Mouse (Mus musculus): ENCODE results near the gene Slc6a18.

Gene Slc6a18

DNA sequence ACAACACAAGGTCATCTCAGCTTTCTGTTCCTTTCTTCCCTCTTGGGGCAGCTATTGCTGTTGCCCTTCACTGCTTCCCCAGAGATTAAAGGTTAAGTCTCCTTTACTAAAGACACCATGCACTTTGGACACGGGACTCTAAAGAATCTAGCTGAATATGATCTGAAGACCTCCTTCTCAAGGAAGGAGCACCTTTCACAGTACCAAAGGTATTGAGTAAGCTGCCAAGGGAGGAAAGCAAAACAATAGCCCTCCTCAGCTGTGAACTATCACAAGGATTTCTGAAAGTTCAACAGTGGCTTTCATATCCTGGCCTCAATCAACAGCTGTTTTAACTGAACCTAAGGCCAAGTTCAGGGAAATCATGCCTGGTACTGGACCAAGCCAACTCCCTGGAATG, 6.6 kb upstream of the Slc6a18 start:
- no peak for DNase-seq

DNA sequence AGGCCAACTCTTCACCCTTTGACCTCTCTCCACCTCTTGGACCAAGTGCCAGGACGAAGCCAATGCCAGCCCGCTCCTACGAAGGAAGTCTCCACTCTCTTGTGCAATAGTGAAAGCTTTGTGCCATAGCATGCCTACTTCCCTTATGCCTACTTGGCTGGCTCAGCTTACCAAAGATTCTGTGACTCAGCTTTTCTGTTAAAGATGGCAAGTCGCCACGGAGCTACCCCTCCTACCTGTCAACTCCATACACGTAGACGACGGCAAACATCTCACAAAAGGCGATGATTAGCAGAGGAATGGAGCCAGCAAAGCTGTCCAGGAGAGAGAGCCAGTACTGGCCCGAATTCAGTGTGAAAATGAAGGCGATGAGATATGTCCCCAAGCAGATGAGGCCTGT, 5.9 kb upstream of the Slc6a18 start:
- no peak for DNase-seq

DNA sequence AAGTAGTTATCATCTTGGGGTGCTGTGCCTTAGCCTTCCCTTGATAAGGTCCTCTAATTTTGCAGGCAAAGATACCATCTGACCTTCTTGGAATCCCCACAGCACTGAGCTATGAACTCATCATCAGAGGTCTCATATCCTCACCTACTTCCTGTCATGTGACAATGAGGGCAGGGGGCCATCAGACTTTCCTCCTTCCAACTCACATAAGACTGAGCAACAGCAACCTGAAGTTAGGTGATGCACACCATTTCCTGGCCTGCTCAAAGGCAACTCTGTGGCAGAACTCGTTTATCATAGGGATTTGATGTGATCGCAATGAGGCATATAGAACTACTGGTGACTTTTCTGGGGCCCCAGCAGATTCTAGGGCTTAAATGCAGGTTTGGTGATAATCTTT, 4.4 kb upstream of the Slc6a18 start:
- no peak for DNase-seq

DNA sequence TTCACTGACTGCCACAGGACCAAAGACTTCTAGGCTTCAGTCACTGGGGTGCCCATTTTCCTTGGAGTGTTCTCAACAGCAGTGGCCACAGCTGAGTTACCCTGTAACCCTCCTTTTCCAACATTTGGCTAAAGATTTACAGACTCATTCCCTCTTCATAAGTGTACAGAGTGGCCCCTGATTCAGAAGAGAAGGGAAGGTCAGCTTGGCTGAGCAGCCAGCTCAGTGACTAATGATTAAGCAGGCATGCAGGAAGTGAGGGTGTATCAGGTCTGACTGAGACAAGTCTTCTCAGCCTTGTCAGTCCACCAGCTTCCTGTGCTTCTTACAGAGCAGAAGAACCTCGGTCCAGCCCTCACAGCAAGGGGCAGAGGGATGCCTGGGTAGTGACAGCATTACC, 2.6 kb upstream of the Slc6a18 start:
- DNase-seq: no peak

DNA sequence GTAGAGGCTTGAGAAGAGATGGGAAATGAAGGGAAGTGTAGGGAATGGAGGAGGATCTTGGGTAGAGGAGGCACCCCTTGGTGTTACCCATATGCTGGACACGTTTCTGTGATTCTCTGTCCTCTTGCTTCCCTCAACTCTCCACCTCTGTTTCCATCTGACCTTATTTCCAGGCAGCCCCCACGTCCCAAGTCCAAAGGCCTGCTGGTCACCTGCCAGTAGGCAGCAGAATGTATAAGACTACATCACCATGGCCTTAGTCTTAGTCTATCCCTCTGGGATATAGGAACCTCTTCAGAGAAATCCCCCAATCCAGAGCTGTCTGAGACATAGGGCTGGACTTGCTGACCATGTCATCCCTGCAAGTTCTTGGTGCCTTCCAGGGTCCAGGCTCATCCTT, 1.5 kb upstream of the Slc6a18 start:
- DNase-seq: no peak

DNA sequence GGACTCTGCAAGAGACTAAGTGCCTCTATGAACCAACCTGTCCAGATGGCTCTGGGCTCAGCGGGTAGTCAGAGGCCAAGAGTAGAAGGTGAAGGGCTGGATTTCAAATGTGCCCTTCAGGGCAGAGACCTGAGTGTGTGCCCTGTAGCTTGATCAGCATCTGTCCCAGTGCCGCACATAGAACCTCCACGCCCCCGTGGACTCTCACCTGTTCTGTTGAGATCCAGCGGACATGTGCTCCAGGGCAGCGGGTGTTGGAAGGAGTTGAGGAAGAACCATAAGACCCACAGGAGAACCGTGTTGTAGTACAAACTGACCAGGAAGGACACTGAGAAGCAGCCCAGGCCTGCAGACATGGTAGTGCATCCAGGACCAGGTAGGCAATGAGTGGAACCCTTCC, 2.7 kb downstream of the Slc6a18 start:
- no peak for DNase-seq

DNA sequence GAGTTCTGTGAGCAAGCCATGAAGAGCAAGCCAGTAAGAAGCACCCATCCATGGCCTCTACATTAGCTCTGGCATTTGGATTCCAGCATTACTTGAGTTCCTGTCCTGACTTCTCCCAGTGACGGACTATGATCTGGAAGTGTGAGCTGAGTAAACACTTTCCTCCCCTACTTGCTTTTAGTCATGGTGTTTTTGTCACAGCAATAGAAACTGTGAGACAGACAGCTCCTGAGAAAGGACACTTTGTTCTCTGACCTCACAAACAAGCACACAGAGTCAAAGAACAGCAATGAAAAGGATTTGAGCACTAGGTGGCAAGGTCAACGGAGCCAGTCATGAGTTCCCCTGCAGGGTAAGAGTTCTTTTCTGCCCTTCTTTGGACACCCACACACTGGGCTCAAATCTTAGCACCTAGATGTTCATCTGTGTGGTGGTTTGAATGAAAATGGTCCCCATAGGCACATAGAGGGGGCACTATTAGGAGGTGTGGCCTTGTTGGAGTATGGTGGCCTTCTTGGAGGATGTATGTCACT, 17.6 kb downstream of the Slc6a18 start:
- DNase-seq: no peak

DNA sequence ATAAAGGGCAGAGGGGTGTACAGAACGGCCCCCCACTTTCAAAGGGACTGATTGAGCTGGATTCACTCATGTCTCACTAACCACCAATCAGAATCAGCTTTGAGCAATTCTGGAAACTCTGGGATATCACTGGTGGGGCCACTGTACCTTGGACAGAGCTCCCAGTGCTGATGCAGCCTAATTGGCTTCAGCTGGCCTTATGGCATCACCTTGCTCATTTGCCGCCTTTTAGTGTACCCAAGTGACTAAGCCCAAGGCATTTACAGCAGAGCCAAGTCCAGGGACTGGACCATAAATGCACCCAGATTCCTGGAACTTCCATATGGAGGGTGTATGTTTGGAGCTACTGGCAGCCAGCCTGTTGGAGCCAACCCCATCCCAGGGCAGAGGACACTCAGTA, 18.9 kb downstream of the Slc6a18 start:
- DNase-seq: no peak

DNA sequence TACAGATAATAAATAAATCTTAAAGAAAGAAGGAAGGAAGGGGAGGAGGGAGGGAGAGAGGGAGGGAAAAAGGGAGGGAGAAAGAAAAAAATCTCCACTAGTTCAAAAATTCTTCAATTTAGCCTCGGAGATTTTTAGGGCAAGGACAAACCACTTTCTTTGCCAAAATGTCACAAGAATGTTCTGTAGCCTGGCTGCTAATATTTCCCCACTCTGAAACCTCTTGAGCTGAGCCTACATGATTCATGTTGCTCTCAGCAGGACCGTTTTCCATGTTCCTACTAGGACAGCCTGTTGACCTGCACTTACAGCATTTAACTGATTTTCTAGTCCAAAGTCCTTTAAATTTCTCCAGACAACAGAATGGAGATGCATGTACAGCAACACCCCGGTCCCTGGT, 22.8 kb downstream of the Slc6a18 start:
- no peak for DNase-seq

DNA sequence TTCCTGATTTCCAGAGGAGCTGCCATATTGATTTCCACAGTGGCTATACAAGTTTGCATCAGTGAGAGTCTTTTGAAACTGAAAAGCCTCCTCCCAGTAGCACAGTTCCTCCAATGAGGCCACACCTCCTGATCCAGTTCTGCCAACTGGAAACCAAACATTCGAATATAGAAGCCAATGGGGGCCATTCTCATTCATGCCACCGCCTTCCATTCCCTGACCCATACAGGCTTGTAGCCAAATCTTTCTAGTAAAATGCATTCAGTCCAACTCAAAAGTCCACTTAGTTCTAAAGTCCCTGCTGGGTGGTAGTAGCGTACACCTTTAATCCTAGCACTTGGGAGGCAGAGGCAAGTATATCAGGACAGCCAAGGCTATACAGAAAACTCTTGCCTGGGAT, 24.6 kb downstream of the Slc6a18 start:
- DNase-seq: no peak

DNA sequence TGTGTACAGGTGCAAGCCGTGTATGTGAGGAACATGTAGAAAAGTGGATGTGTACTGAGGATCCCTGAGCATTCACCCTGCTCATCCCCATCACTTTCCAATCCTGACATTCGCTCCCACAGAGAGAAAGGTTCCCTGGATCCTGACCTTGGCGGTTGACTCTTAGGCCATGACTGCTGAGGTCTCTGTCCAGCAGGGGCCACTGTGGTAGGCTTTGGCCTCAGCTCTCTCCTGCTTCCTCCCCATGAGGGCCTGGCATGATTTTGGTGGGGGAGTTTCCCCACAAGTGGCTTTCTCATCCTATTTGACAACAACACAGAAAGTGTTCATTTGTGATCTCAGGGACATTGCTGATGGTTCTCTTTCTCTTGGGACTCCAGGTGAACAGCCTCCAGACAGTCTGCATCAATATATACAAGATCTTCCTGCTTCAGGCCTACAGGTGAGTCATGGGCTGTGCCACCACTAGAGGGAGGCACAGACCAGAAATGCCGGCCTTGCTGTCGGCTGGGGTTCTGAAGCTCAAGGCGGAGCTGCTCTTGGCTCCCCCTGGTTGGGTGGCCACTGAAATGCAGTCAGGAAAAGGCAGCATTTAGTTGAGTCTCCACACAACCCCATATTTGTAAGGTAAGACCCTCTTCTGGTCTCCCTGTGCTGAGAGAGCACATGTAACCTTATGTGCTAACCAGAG, 31.3 kb downstream of the Slc6a18 start:
- peak; percentile 36 to 62 for DNase-seq

DNA sequence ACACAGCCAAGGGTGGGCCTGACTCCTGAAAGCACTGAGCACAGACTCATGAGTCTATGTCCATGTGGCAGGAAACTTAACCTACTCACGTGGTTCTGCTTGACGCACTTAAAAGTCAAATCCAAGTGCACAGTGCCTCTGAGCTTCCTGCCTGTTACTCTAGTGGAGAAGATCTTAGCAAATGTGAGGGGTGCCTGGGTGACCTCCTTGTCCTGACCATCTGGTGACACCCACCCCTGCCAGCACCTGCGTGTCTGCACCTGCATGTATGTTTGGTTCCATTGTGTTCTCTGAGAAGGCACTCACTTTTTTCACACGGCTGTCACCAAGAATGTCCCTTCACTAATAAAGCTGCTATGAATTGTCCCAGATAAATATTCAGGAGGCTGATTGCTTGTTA, 36.5 kb downstream of the Slc6a18 start:
- no peak for DNase-seq

DNA sequence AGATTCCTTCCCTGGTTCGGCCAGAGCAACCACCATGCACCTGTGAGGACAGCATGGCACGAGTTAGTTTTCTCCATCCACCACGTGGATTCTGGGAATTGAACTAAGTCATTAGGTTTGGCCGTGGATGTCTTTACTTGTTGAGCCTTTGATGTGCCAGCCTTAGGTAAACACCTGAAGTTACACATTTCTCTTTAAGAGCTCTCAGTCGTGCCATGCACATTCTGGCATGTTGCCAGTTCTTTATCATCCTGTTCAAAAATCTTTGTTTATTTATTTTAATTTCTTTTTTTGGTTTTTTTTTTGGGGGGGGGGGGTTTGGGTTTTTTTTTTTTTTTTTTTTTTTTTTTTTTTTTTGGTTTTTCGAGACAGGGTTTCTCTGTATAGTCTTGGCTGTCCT, 40.0 kb downstream of the Slc6a18 start:
- no peak for DNase-seq

DNA sequence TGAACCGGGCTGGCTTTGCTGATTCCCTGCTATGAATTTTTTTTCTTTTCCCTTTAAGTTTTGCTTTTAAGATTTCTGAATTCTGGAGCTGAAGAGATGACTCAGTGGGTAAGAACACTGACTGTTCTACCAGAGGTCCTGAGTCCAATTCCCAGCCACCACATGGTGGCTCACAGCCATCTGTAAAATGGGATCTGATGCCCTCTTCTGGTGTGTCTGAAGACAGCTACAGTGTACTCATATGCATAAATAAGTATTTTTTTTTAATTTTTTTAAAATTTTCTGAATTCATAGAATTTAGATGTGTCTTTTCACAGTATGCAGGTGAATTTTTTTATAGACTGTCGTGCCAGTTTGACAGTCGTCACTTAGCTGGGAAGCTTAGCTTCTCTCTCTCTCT, 46.0 kb downstream of the Slc6a18 start:
- no peak for DNase-seq

DNA sequence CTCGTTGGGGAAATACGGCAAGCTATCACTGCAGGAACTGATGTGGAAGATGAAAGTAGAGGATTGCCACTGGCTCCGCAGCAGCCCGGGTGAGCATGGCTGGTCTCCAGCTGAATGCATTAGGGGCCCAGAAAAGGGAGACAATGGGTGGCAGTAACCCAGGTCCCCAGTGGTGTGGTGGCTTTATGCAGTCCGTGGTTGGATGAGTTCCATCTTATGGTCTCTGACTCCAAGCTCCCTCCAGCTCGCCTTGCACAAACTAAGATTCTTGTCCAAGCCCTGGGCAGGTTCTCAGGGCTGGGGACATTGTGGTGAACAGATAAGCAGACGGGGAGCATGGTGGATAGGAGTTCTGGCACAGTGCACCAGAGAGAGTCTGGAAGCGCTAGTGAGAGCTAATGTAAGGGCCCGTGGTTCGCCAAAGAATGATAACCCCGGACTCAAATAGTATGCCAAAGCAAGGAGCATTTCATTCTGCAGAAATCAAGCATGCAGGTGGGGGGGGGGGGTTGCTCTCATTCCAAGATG, 49.2 kb downstream of the Slc6a18 start:
- no peak for DNase-seq

DNA sequence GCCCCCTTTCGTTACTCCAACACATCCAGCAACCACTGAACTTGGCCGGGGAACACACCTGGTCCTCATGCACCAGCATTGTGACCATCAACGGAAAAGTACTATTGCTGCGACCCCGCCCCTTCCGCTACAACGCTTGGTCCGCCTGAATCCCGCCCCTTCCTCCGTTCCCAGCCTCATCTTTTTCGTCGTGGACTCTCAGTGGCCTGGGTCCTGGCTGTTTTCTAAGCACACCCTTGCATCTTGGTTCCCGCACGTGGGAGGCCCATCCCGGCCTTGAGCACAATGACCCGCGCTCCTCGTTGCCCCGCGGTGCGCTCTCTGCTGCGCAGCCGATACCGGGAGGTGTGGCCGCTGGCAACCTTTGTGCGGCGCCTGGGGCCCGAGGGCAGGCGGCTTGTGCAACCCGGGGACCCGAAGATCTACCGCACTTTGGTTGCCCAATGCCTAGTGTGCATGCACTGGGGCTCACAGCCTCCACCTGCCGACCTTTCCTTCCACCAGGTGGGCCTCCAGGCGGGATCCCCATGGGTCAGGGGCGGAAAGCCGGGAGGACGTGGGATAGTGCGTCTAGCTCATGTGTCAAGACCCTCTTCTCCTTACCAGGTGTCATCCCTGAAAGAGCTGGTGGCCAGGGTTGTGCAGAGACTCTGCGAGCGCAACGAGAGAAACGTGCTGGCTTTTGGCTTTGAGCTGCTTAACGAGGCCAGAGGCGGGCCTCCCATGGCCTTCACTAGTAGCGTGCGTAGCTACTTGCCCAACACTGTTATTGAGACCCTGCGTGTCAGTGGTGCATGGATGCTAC, 50.9 kb downstream of the Slc6a18 start, which contains the start of gene Tert:
Tert (plus strand) TSS at position 167 of the 805 bp plus-strand sequence.
- DNase-seq: peak; percentile 47 to 65

DNA sequence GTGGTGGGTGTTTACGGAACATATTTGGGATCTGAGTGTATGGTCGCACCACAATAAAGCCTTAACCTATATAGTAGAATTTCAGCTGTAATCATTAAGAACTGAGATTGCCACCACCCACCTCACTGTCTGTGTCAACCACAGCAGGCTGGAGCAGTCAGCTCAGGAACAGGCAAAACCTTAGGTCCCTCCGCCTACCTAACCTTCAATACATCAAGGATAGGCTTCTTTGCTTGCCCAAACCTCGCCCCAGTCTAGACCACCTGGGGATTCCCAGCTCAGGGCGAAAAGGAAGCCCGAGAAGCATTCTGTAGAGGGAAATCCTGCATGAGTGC, 51.4 kb downstream of the Slc6a18 start:
- DNase-seq: no peak

DNA sequence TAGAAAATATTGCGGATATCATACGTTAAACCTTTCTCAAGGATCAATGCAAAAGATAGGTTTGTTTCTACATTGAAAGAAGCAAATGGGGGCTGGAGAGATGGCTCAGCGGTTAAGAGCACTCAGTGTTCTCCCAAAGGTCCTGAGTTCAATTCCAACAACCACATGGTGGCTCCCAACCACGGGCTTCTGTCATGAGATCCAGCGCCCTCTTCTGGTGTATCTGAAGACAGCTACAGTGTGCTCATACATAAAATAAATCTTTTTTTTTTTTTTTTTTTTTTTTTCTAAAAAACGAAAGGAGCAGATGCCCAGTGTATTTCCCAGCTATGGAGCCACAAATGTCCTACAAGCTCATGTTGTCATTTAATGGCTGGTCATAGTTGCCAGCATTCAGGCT, 57.2 kb downstream of the Slc6a18 start:
- DNase-seq: peak in 1 of 2 experiments; percentile 13

DNA sequence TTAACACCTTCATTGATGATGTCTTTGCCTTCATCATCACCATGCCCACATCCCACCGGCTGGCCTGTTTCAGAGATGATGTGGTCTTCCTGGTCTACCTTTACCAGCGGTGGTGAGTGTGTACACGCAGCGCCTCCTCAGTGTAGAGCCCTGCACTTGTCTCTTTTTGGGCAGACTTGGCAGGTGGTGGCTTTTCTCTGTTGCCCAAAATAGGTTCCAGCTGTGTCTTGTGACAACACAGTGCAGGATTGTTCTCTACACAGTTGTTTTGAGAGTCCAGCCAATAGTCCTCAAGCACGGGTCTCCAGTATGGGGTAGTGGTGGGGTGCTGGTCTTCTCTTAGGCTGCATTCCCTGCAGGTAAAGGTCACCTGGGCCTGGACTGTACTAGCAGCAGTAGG, 59.4 kb downstream of the Slc6a18 start:
- no peak for DNase-seq
